Mouse (Mus musculus) lung, embryonic 16.5 days (tissue): ENCODE results near the gene Ndufc2. TPM values are rescaled to one million over a fixed set of nuclear protein-coding genes. Genes with fewer than 3 reads are reported as not detected.

Source experiments
- ATAC-seq: fragments of 200-750 bp; cut with Nextera tagmentation; 2 replicates; pipeline ENCODE4 v1.8.0; 2017; ENCODE audit warnings: low read depth, mild to moderate bottlenecking, moderate library complexity
- H3K27ac ChIP-seq: fragments of 300-500 bp; sonication (generic); 2 replicates; pipeline ENCODE4 v1.5.1; 2014; ENCODE audit warnings: mild to moderate bottlenecking, control low read depth, low read length
- H3K27me3 ChIP-seq: fragments of 300-500 bp; sonication (generic); 2 replicates; pipeline ENCODE4 v1.6.1; 2014; ENCODE audit warnings: low read depth, low read length, mixed read lengths; ENCODE audit not compliant: control insufficient read depth, insufficient read depth
- H3K36me3 ChIP-seq: fragments of 300-500 bp; sonication (generic); 2 replicates; pipeline ENCODE4 v1.6.1; 2014; ENCODE audit warnings: low read length; ENCODE audit not compliant: control insufficient read depth, insufficient read depth
- H3K4me1 ChIP-seq: fragments of 300-500 bp; sonication (generic); replicated peaks from 2 replicates; pipeline ENCODE4 v1.6.1; 2014; ENCODE audit warnings: low read length, mixed read lengths; ENCODE audit not compliant: control insufficient read depth, insufficient read depth
- H3K4me2 ChIP-seq: fragments of 300-500 bp; sonication (generic); 2 replicates; pipeline ENCODE4 v1.6.1; 2014; ENCODE audit warnings: low read depth, low read length, control low read depth
- H3K4me3 ChIP-seq: fragments of 300-500 bp; sonication (generic); 2 replicates; pipeline ENCODE4 v1.5.1; 2014; ENCODE audit warnings: mild to moderate bottlenecking, low read length, control low read depth
- H3K9ac ChIP-seq: fragments of 300-500 bp; sonication (generic); 2 replicates; pipeline ENCODE4 v1.6.1; 2014; ENCODE audit warnings: low read length, control low read depth
- H3K9me3 ChIP-seq: fragments of 300-500 bp; sonication (generic); 2 replicates; pipeline ENCODE4 v1.6.1; 2016; ENCODE audit warnings: low read length; ENCODE audit not compliant: control insufficient read depth
- WGBS: fragments of 180-500 bp; shearing (Covaris S2); extraction: QIAGEN DNeasy Blood & Tissue Kit; methylation state at CpG from one replicate; pipeline ENCODE4 v1.1.7; 2014; 5-methylcytosine and 5-hydroxymethylcytosine counted together
- polyA plus RNA-seq: library from polyadenylated mRNA; unstranded; fragments of >200 nt; fragmentation: Nextera tagmentation; extraction: Ambion mirVana; gene quantifications from 2 replicates; pipeline ENCODE4 v1.2.1, GENCODE M21; 2015

Gene Ndufc2
- polyA plus RNA-seq, 1 experiment from 2014 or later = 370 TPM

- Histone ChIP-seq H3K27me3 (no peaks in the 10 kb centered on the region), H3K9me3 (no peaks in the 10 kb centered on the region), H3K4me3 (no peak overlapping the region), H3K9ac (no peak overlapping the region), H3K4me1 (no peaks in the 10 kb centered on the region), H3K27ac (no peak overlapping the region), H3K4me2 (no peak overlapping the region), H3K36me3 (peaks cover 62% of the 10 kb centered on the region)
- 90% methylated on average over 10 of the region's 10 CpGs for WGBS
- no peak for ATAC-seq
These were observed 16.2 kb upstream of the Ndufc2 start for GRCm38 (mm10) chr7:97383496-97384132.

DNA sequence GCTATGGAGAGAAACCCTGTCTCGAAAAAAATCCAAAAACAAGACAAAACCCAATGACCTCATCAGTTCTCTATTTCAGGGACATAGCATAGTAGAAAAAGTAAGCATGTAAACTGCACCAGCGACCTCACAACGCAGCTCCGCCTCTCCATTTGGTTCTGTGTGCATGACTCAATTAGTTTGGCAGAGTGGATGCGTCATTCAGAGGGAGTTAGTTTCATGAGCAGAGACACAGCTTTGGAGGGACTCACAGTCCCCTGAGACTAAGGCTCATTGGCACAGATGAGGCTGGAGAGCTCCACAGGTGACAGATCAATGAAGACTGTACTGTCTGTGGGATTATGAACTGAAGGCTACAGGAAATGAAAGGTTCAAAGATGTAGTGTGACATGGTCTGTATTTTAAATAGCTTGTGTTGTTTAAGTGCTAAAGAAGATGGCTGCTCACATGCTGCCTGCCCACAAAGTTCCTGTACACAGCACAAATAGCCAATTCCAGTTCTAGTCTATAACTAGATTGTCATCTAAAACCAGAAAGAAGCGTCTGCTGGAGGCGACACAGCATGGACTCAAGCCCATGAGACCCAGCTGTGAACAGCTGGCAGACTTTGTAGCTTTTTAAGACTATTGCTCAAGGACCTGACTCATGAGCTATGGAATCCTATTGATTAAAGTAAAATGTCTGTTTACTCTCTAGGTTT, 13.5 kb upstream of the Ndufc2 start:
- WGBS = 84% methylated on average over 7 of the region's 7 CpGs
- H3K9me3 ChIP-seq = no peaks in the 10 kb centered on the region
- H3K27me3 ChIP-seq = no peaks in the 10 kb centered on the region
- peak; percentile 63; the same call in 1 of the 2 replicates for ATAC-seq
- peaks cover 4% of the 10 kb centered on the region; the same call in 1 of the 2 replicates for H3K4me1 ChIP-seq
- H3K36me3 ChIP-seq = peaks cover 64% of the 10 kb centered on the region
- H3K4me2 ChIP-seq = no peak overlapping the region
- H3K9ac ChIP-seq = no peak overlapping the region
- H3K27ac ChIP-seq = no peak overlapping the region
- no peak overlapping the region for H3K4me3 ChIP-seq

GRCm38 (mm10) chr7:97386806-97387370, 12.9 kb upstream of the Ndufc2 start:
- ATAC-seq = no peak
- Histone ChIP-seq H3K4me3 (no peak overlapping the region), H3K9me3 (no peaks in the 10 kb centered on the region), H3K4me1 (peaks cover 7% of the 10 kb centered on the region; the same call in 1 of the 2 replicates), H3K27me3 (no peaks in the 10 kb centered on the region), H3K36me3 (peaks cover 59% of the 10 kb centered on the region), H3K4me2 (no peak overlapping the region), H3K9ac (no peak overlapping the region), H3K27ac (peak overlapping the region; percentile 12; the same call in 1 of the 2 replicates)
- 89% methylated on average over 5 of the region's 5 CpGs for WGBS

DNA sequence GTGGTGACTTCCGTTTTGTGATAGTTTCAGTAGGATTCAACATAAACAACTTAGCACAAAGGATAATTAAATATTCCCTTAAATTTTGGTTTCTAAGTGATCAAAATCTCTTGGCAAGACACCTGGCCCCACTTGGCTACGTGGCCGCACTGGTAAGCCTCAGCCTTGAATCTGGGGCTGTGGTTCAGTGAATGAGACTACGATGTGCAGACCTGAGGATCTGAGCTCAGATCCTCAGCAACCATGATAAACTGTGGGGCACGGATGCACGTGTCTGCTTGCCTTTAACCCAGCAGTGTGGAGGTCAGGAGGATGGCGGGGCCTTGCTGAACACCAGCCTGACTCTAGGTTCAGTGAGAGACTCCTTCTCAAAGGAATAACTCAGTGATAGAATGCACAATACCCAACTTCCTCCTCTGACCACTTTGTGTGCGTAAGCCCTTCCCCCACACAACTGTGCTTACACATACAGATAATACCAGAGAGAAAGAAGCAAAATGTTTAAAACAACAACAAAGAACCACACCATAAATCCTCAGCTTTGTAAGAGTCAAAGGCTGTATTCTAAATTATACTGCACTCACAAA, 12.1 kb upstream of the Ndufc2 start:
- Histone ChIP-seq H3K27me3 (no peaks in the 10 kb centered on the region), H3K4me3 (no peak overlapping the region), H3K4me1 (peaks cover 12% of the 10 kb centered on the region; the same call in 1 of the 2 replicates), H3K4me2 (no peak overlapping the region), H3K9ac (no peak overlapping the region), H3K27ac (no peak overlapping the region), H3K36me3 (peaks cover 57% of the 10 kb centered on the region), H3K9me3 (no peaks in the 10 kb centered on the region)
- WGBS = 92% methylated on average over 8 of the region's 8 CpGs
- ATAC-seq = no peak

DNA sequence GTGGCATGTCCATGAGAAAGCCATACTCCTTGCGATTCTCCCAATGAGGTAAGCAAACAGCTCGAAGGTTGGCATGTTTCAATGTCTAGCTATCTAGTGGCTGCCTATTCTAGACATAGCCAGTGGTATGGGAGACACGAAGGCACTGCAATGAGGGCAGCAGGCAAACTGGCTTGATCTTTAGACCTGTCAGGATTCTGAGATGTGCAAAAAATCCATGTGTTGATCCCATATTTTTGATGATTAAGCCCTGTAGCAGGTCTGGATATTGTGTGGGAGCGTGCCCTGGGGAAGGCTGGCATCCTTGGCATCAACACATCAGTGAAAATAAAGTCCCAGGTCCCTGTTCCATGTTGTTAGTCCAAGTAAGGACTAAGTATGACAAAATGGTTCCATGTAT, 11.3 kb upstream of the Ndufc2 start:
- Histone ChIP-seq H3K27me3 (no peaks in the 10 kb centered on the region), H3K4me1 (peaks cover 12% of the 10 kb centered on the region; the same call in 1 of the 2 replicates), H3K27ac (no peak overlapping the region), H3K4me3 (no peak overlapping the region), H3K4me2 (no peak overlapping the region), H3K9me3 (no peaks in the 10 kb centered on the region), H3K9ac (no peak overlapping the region), H3K36me3 (peaks cover 57% of the 10 kb centered on the region)
- no peak for ATAC-seq
- 86% methylated on average over 4 of the region's 4 CpGs for WGBS

DNA sequence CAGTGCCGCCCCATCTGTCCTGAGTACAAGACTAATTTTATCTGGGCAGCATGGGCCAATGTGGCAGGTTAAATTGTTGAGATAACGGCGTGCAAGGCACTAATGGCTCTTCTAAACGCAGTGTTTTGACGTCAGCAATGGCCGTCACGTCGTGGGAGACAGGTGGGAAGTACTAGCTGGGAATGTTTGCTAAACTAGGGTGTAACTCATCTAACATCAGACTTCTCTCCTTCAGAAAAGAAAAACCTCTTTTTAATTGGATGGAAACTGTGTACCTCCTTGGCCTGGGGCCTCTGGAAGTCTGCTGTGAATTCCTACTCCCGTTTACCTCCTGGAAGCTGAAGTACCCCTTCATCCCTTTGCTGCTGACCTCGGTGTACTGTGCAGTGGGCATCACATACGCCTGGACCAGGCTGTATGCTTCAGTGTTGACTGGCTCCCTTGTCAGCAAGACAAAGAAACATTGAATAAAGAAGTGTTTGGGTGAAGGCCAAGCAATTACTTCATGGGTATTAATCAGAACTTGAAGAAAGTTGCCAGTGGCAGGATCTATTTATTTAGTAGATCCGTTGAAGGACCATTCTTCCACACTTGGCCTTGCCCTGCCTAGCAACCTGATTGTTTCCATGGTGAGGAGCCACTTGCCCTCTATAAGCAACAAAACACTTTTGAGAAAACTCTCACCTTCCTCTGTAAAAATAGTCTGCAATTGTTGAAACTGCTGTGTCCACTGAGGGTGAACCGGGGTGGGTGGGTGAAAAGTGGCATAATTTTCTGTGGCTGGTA, 8.3 kb upstream of the Ndufc2 start:
- Histone ChIP-seq H3K9me3 (no peaks in the 10 kb centered on the region), H3K36me3 (peaks cover 37% of the 10 kb centered on the region), H3K4me2 (peak overlapping the region; percentile 8; the same call in 1 of the 2 replicates), H3K4me3 (no peak overlapping the region), H3K27ac (peak overlapping the region; percentile 82), H3K27me3 (no peaks in the 10 kb centered on the region), H3K9ac (no peak overlapping the region; the same call in 1 of the 2 replicates), H3K4me1 (peaks cover 12% of the 10 kb centered on the region; the same call in 1 of the 2 replicates)
- peak; percentile 84 for ATAC-seq
- WGBS = 49% methylated on average over 13 of the region's 13 CpGs

DNA sequence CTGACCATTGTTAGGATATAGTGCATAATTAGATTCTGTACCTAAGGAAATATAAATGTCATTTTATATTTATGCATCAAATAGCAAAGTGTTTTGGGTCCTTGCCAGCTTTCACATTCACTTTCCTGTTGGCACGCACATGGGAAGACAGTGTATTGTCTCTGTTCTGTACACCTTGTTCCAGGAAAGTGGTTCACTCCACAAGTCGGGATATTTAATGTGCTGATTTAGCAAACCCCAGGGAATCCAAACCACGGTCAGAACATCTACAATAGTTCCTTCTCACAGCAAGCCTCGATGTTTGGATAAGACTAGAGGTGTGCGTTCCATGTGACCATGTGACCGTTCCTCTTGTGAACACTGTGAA, 7.7 kb upstream of the Ndufc2 start:
- H3K27ac ChIP-seq = peak overlapping the region; percentile 82
- no peak overlapping the region for H3K4me3 ChIP-seq
- H3K9ac ChIP-seq = no peak overlapping the region
- H3K4me1 ChIP-seq = peaks cover 12% of the 10 kb centered on the region; the same call in 1 of the 2 replicates
- WGBS = 46% methylated on average over 6 of the region's 6 CpGs
- 0 out of 2 replicates have a peak overlapping the region, but pooled peaks have one; percentile 8 for H3K4me2 ChIP-seq
- H3K36me3 ChIP-seq = peaks cover 33% of the 10 kb centered on the region
- no peaks in the 10 kb centered on the region for H3K27me3 ChIP-seq
- no peaks in the 10 kb centered on the region for H3K9me3 ChIP-seq
- peak; percentile 49 for ATAC-seq

DNA sequence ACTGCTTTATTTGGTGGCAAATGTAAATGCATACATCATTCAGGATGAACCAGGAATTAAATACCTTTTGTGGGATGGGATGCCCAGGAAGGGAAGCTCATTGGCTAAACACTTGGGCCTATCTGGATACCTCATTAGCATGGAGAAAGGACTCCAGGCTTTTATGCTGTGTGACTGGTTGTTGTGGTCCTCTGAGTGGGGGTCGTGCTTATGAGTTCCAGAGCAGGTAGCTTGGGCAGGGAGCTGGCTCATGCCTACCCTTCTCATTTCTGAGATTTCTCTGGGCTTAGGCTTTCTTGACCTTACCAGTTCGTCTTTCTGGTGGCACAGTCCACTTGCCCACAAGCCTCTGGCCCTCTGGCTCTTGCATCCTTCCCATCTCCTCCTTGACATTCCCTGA, 5.4 kb upstream of the Ndufc2 start:
- no peak overlapping the region for H3K4me3 ChIP-seq
- H3K27ac ChIP-seq = no peak overlapping the region
- H3K9ac ChIP-seq = no peak overlapping the region
- WGBS = 66% methylated on average over 2 of the region's 2 CpGs
- ATAC-seq = no peak
- H3K4me2 ChIP-seq = no peak overlapping the region
- H3K27me3 ChIP-seq = no peaks in the 10 kb centered on the region
- H3K4me1 ChIP-seq = peaks cover 12% of the 10 kb centered on the region; the same call in 1 of the 2 replicates
- H3K9me3 ChIP-seq = no peaks in the 10 kb centered on the region
- peaks cover 18% of the 10 kb centered on the region for H3K36me3 ChIP-seq
